Mouse (Mus musculus) inflammation-experienced regulatory T-cells (primary cell): ENCODE results near the gene Gpr157. TPM values are rescaled to one million over a fixed set of nuclear protein-coding genes. Genes with fewer than 3 reads are reported as not detected.

ENCODE experiments used
- polyA plus RNA-seq, 2 experiments: library from polyadenylated mRNA; unstranded; fragments of 100-300 nt; shearing (Covaris generic); gene quantifications; one replicate each; pipeline ENCODE4 v1.2.1; 2017

Gpr157 gene
- under 1 TPM; 0.30 to 0.91 TPM for polyA plus RNA-seq

DNA sequence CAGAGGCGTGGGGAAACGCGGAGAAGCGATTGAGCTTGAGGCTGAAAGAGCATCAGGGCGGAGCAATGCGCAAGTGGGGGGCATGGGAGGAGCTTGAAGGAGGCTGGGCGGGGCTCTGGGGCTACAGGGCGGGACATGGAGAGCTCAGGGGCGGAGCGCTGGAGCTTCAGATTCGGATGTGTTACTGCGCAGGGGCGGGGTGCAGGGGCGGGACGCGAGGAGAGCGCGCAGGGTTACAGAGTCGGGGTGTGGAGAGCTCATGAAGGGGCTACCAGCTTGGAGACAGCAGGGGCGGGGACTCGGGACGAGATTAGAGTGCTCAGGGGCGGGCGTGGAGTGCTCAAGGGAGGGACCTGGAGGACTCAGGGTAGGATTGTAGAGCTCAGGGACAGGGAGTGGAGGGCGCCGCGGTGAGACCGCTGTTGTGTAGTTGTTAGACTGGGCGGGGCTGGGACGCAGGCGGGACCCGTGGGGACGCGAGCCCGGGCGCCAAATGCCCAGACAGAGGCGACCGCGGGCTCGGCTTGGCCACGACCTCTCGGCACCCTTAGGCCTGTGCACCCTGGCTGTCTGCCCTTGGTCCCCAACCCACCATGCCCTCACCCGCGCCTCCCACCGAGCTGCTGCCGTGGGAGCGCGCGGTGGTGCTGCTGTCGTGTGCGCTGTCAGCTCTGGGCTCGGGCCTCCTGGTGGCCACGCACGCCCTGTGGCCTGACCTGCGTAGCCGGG, at the start of gene Gpr157:
Gpr157 (plus strand) TSS at position 205 of the 729 bp plus-strand sequence.

GRCm38 (mm10) chr4:150119055-150119454, 31.9 kb downstream of the Gpr157 start, which contains the start of gene Slc2a5:
Gene Slc2a5, plus strand, starts transcription at chr4:150119283.

Other genes starting within 250 kb of the Gpr157 start
- 10 to 100 TPM; 12.8 to 20.5 TPM for gene Spsb1, start 132.3 kb upstream of the Gpr157 start, polyA plus RNA-seq
- gene H6pd, start 78.3 kb upstream of the Gpr157 start, polyA plus RNA-seq, result 10 to 100 TPM; 11.1 to 19.6 TPM
- gene Slc2a5, start 31.9 kb downstream of the Gpr157 start, polyA plus RNA-seq, result under 1 TPM; 0.25 to 0.58 TPM
- not detected for gene Slc2a7, start 61.6 kb downstream of the Gpr157 start, polyA plus RNA-seq
- gene Car6, start 114.0 kb downstream of the Gpr157 start, polyA plus RNA-seq, result 1,000 to 10,000 TPM in 1 of 2 experiments, 1 to 10 TPM in 1; 1.5 to 1,459 TPM
- gene Eno1, start 149.4 kb downstream of the Gpr157 start, polyA plus RNA-seq, result 1,000 to 10,000 TPM in 1 of 2 experiments, 100 to 1,000 TPM in 1; 810 to 1,124 TPM
- 10 to 100 TPM; 32.0 to 43.0 TPM for gene Rere, start 194.3 kb downstream of the Gpr157 start, polyA plus RNA-seq